Mouse (Mus musculus): ENCODE results near the gene Ly6g6d. TPM values are rescaled to one million over a fixed set of nuclear protein-coding genes. Genes with fewer than 3 reads are reported as not detected.
"Not testable (repeated sequence)": the region's sequence is repeated elsewhere in the genome, so short reads cannot be mapped to it uniquely, and the experiment has no call there.

The Ly6g6d gene
- total and polyA plus RNA-seq, 3 experiments: 0.45 to 0.57 TPM; not detected in 1

- no peak for DNase-seq
Observed at GRCm38 (mm10) chr17:35048149-35048931, 29.5 kb downstream of the Ly6g6d start.

GRCm38 (mm10) chr17:35047688-35048087 is 30.2 kb downstream of the Ly6g6d start:
- DNase-seq: no peak

- DNase-seq: peak; percentile 98
Observed at GRCm38 (mm10) chr17:35046681-35047455, 31.0 kb downstream of the Ly6g6d start, which contains the start of gene Msh5. Msh5 (minus strand) TSS chr17:35046745.

- DNase-seq: no peak
Observed at GRCm38 (mm10) chr17:35045807-35046680, 31.8 kb downstream of the Ly6g6d start.

- no peak for DNase-seq
Observed at GRCm38 (mm10) chr17:35044904-35045806, 32.7 kb downstream of the Ly6g6d start.

GRCm38 (mm10) chr17:35043794-35044193 is 34.1 kb downstream of the Ly6g6d start:
- DNase-seq: no peak

GRCm38 (mm10) chr17:35039121-35039873 is 38.6 kb downstream of the Ly6g6d start:
- DNase-seq: no peak

- no peak for DNase-seq
Observed at GRCm38 (mm10) chr17:35034896-35035295, 43.0 kb downstream of the Ly6g6d start.

GRCm38 (mm10) chr17:35033703-35034102 is 44.2 kb downstream of the Ly6g6d start:
- not testable (repeated sequence) for DNase-seq

GRCm38 (mm10) chr17:35032323-35032870 is 45.5 kb downstream of the Ly6g6d start:
- no peak for DNase-seq

- DNase-seq: no peak
Observed at GRCm38 (mm10) chr17:35031880-35032279, 46.0 kb downstream of the Ly6g6d start.

GRCm38 (mm10) chr17:35031272-35031671 is 46.6 kb downstream of the Ly6g6d start:
- no peak for DNase-seq

GRCm38 (mm10) chr17:35029691-35030532 is 48.0 kb downstream of the Ly6g6d start:
- no peak for DNase-seq

- no peak for DNase-seq
Observed at GRCm38 (mm10) chr17:35028315-35028714, 49.5 kb downstream of the Ly6g6d start.

- no peak for DNase-seq
Observed at GRCm38 (mm10) chr17:35027277-35028068, 50.4 kb downstream of the Ly6g6d start, which contains the start of gene Sapcd1. Sapcd1 (minus strand) TSS chr17:35028016.

GRCm38 (mm10) chr17:35026206-35026605 is 51.7 kb downstream of the Ly6g6d start:
- no peak for DNase-seq

- DNase-seq: no peak
Observed at GRCm38 (mm10) chr17:35024691-35025488, 53.0 kb downstream of the Ly6g6d start.

Data from adrenal gland, adult 2 months (tissue).